Mouse (Mus musculus) C2C12 (cell line): ENCODE measurements at regions not wholly inside any gene's neighbourhood (a gene's known extent, or its start where the extent isn't known, plus 50 kb on each side); places are given as distances from the start of the nearest gene placed in this dataset.

Experiments
- H3K27me3 ChIP-seq: one replicate; pipeline ENCODE4 v1.6.1; 2011; ENCODE audit not compliant: control insufficient read depth, insufficient read depth, insufficient read length
- H3K36me3 ChIP-seq: one replicate; pipeline ENCODE4 v1.6.1; 2011; ENCODE audit not compliant: control insufficient read depth, insufficient read depth
- H3K4me3 ChIP-seq: one replicate; pipeline ENCODE4 v1.5.1; 2011; ENCODE audit warnings: mild to moderate bottlenecking, control low read depth; ENCODE audit not compliant: poor library complexity, insufficient read depth, severe bottlenecking
- H3K79me2 ChIP-seq: one replicate; pipeline ENCODE4 v1.6.1; 2011; ENCODE audit not compliant: control insufficient read depth, insufficient read depth
- H3K79me3 ChIP-seq: one replicate; pipeline ENCODE4 v1.6.1; 2011; ENCODE audit warnings: low read depth, control low read depth
- H3ac ChIP-seq: one replicate; pipeline ENCODE3; 2011; ENCODE audit warnings: low read depth; ENCODE audit not compliant: control insufficient read depth, insufficient read length
- CEBPB ChIP-seq: IDR thresholded peaks from one replicate; pipeline ENCODE4 v1.6.1; 2011; ENCODE audit warnings: low read depth, mild to moderate bottlenecking, control low read depth, moderate library complexity
- CTCF ChIP-seq: IDR thresholded peaks from one replicate; pipeline ENCODE4 v1.5.1; 2011; ENCODE audit not compliant: control insufficient read depth, insufficient read depth, insufficient read length
- FOSL1 ChIP-seq: IDR thresholded peaks from one replicate; pipeline ENCODE4 v1.8.0; 2011; ENCODE audit warnings: mild to moderate bottlenecking, low read length; ENCODE audit not compliant: poor library complexity, insufficient read depth, severe bottlenecking
- MAX ChIP-seq: IDR thresholded peaks from one replicate; pipeline ENCODE4 v1.6.1; 2011; ENCODE audit warnings: mild to moderate bottlenecking, control low read depth
- MYOD1 ChIP-seq: IDR thresholded peaks from one replicate; pipeline ENCODE4 v1.6.1; 2011; ENCODE audit warnings: low read depth; ENCODE audit not compliant: control insufficient read depth, insufficient read length
- MYOG ChIP-seq: IDR thresholded peaks from one replicate; pipeline ENCODE4 v1.6.1; 2011; ENCODE audit not compliant: control insufficient read depth, insufficient read length; ENCODE audit errors: extremely low read depth
- USF1 ChIP-seq: IDR thresholded peaks from one replicate; pipeline ENCODE4 v1.6.1; 2011; ENCODE audit warnings: low read depth, mild to moderate bottlenecking, control low read depth, moderate library complexity

- no peaks in the 10 kb centered on the region for H3K79me2 ChIP-seq
- H3K4me3 ChIP-seq = no peak overlapping the region
- TF ChIP-seq FOSL1 (peak; percentile 92), CTCF (no peak), MYOD1 (peak; percentile 22), CEBPB (peak; percentile 50)
- H3K27me3 ChIP-seq = no peaks in the 10 kb centered on the region
- H3K36me3 ChIP-seq = no peaks in the 10 kb centered on the region
- no peak overlapping the region for H3ac ChIP-seq
- H3K79me3 ChIP-seq = no peaks in the 10 kb centered on the region
Measured at GRCm38 (mm10) chr17:68089830-68090229, 85.9 kb upstream of the Arhgap28 start.

GRCm38 (mm10) chr17:68096982-68097381, 93.1 kb upstream of the Arhgap28 start:
- no peak overlapping the region for H3K4me3 ChIP-seq
- no peak overlapping the region for H3ac ChIP-seq
- H3K27me3 ChIP-seq = no peaks in the 10 kb centered on the region
- no peak for TF ChIP-seq CEBPB
- no peak for TF ChIP-seq MYOG
- no peak for TF ChIP-seq USF1
- no peak for TF ChIP-seq MYOD1
- TF ChIP-seq FOSL1 = no peak
- TF ChIP-seq CTCF = no peak
- H3K79me3 ChIP-seq = no peaks in the 10 kb centered on the region
- no peaks in the 10 kb centered on the region for H3K36me3 ChIP-seq
- no peaks in the 10 kb centered on the region for H3K79me2 ChIP-seq

- H3K4me3 ChIP-seq = no peak overlapping the region
- no peaks in the 10 kb centered on the region for H3K79me3 ChIP-seq
- H3K36me3 ChIP-seq = no peaks in the 10 kb centered on the region
- no peaks in the 10 kb centered on the region for H3K27me3 ChIP-seq
- H3ac ChIP-seq = no peak overlapping the region
- H3K79me2 ChIP-seq = no peaks in the 10 kb centered on the region
- TF ChIP-seq CTCF (no peak), MYOD1 (no peak), CEBPB (no peak), MAX (no peak)
Measured at GRCm38 (mm10) chr17:68097436-68097835, 93.5 kb upstream of the Arhgap28 start.

GRCm38 (mm10) chr17:68100093-68100492, 96.2 kb upstream of the Arhgap28 start:
- H3K36me3 ChIP-seq = no peaks in the 10 kb centered on the region
- H3K79me3 ChIP-seq = no peaks in the 10 kb centered on the region
- no peak for TF ChIP-seq USF1
- TF ChIP-seq MYOD1 = no peak
- no peak for TF ChIP-seq FOSL1
- no peak for TF ChIP-seq MAX
- TF ChIP-seq CEBPB = no peak
- no peak overlapping the region for H3ac ChIP-seq
- no peaks in the 10 kb centered on the region for H3K79me2 ChIP-seq
- H3K27me3 ChIP-seq = no peaks in the 10 kb centered on the region
- no peak overlapping the region for H3K4me3 ChIP-seq

GRCm38 (mm10) chr17:68103346-68103745, 99.4 kb upstream of the Arhgap28 start:
- H3K4me3 ChIP-seq = no peak overlapping the region
- no peaks in the 10 kb centered on the region for H3K36me3 ChIP-seq
- TF ChIP-seq MYOD1 (no peak), FOSL1 (no peak), MYOG (no peak), USF1 (no peak)
- no peaks in the 10 kb centered on the region for H3K79me3 ChIP-seq
- no peaks in the 10 kb centered on the region for H3K79me2 ChIP-seq
- H3K27me3 ChIP-seq = no peaks in the 10 kb centered on the region
- H3ac ChIP-seq = no peak overlapping the region

- no peak overlapping the region for H3ac ChIP-seq
- TF ChIP-seq FOSL1 (no peak), USF1 (no peak), MYOG (no peak), MAX (no peak), CEBPB (no peak), MYOD1 (no peak), CTCF (no peak)
Measured at GRCm38 (mm10) chr17:68106366-68106765, 102.4 kb upstream of the Arhgap28 start.

GRCm38 (mm10) chr17:68107875-68108274, 104.0 kb upstream of the Arhgap28 start:
- Histone ChIP-seq H3K36me3 (no peaks in the 10 kb centered on the region), H3ac (no peak overlapping the region), H3K79me2 (no peaks in the 10 kb centered on the region), H3K79me3 (no peaks in the 10 kb centered on the region), H3K4me3 (no peak overlapping the region), H3K27me3 (no peaks in the 10 kb centered on the region)
- TF ChIP-seq MAX (no peak), MYOG (no peak), USF1 (no peak), CEBPB (no peak), MYOD1 (peak; percentile 36), CTCF (no peak), FOSL1 (no peak)

More at GRCm38 (mm10) chr17:68106366-68106765, 102.4 kb upstream of the Arhgap28 start:
- Histone ChIP-seq H3K36me3 (no peaks in the 10 kb centered on the region), H3K4me3 (no peak overlapping the region), H3K27me3 (no peaks in the 10 kb centered on the region), H3K79me2 (no peaks in the 10 kb centered on the region), H3K79me3 (no peaks in the 10 kb centered on the region)
